Mouse (Mus musculus) forebrain, embryonic 11.5 days (tissue): ENCODE results near the gene Sorbs2. TPM values are rescaled to one million over a fixed set of nuclear protein-coding genes. Genes with fewer than 3 reads are reported as not detected.
A peak's percentile ranks its signal among the peaks of the same experiment; 100 is the strongest.

Source experiments
- ATAC-seq: fragments of 200-750 bp; cut with Nextera tagmentation; replicated peaks from 2 replicates; pipeline ENCODE4 v1.8.0; 2017; ENCODE audit warnings: moderate TSS enrichment; ENCODE audit not compliant: low FRiP score
- DNase-seq: peaks from one replicate; pipeline ENCODE4 v3.0.0-alpha.2; 2017; ENCODE audit warnings: low spot score
- H3K27ac ChIP-seq: fragments of 300-500 bp; sonication (generic); 2 replicates; pipeline ENCODE4 v1.5.1; 2014; ENCODE audit warnings: low read depth, low read length
- H3K27me3 ChIP-seq: fragments of 300-500 bp; sonication (generic); 2 replicates; pipeline ENCODE4 v1.6.1; 2014; ENCODE audit warnings: mild to moderate bottlenecking, low read length, mixed read lengths; ENCODE audit not compliant: control insufficient read depth, insufficient read depth
- H3K36me3 ChIP-seq: fragments of 300-500 bp; sonication (generic); 2 replicates; pipeline ENCODE4 v1.6.1; 2014; ENCODE audit warnings: mild to moderate bottlenecking, low read length, moderate library complexity, mixed read lengths; ENCODE audit not compliant: control insufficient read depth, insufficient read depth
- H3K4me1 ChIP-seq: fragments of 300-500 bp; sonication (generic); replicated peaks from 2 replicates; pipeline ENCODE4 v1.6.1; 2014; ENCODE audit warnings: low read length, mixed read lengths; ENCODE audit not compliant: control insufficient read depth, insufficient read depth
- H3K4me2 ChIP-seq: fragments of 300-500 bp; sonication (generic); 2 replicates; pipeline ENCODE4 v1.6.1; 2014; ENCODE audit warnings: low read depth, mild to moderate bottlenecking, low read length, moderate library complexity, mixed read lengths; ENCODE audit not compliant: severe bottlenecking
- H3K4me3 ChIP-seq: fragments of 300-500 bp; sonication (generic); 2 replicates; pipeline ENCODE4 v1.5.1; 2014; ENCODE audit warnings: low read depth, low read length
- H3K9ac ChIP-seq: fragments of 300-500 bp; sonication (generic); 2 replicates; pipeline ENCODE4 v1.6.1; 2014; ENCODE audit warnings: low read length
- H3K9me3 ChIP-seq: fragments of 300-500 bp; sonication (generic); 2 replicates; pipeline ENCODE4 v1.6.1; 2016; ENCODE audit warnings: low read length, mixed read lengths; ENCODE audit not compliant: control insufficient read depth
- WGBS: fragments of 180-500 bp; shearing (Covaris S2); extraction: QIAGEN DNeasy Blood & Tissue Kit; methylation state at CpG from one replicate; pipeline ENCODE4 v1.1.7; 2014; 5-methylcytosine and 5-hydroxymethylcytosine counted together
- polyA plus RNA-seq: library from polyadenylated mRNA; unstranded; fragments of >200 nt; fragmentation: Nextera tagmentation; extraction: Ambion mirVana; gene quantifications from 2 replicates; pipeline ENCODE4 v1.2.1, GENCODE M21; 2014

Sorbs2 gene
- polyA plus RNA-seq, 1 experiment from 2014 or later = 83.0 TPM

DNA sequence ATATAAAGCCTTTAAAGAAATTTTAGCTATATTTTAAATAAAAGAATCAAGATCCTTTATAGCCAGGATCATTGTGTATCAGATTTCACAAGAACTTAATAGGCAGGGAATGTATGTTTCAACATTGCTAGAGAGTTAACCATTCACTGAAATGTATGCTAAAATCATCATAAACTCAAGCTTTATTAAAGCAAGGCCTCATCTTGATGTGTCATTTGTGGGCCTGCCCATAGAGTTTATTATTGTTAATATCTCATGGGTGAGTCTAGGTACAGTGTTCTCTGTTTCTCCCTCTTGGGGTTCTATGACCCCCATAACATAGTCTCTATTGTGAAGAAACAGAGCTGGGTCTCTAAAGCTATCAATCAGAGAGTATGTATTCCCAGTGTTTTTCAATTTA, 236.2 kb downstream of the Sorbs2 start:
- H3K9ac ChIP-seq = no peak overlapping the region
- DNase-seq (no peak), ATAC-seq (no peak)
- H3K36me3 ChIP-seq = no peaks in the 10 kb centered on the region
- H3K4me2 ChIP-seq = no peak overlapping the region
- H3K4me3 ChIP-seq = no peak overlapping the region
- H3K27me3 ChIP-seq = no peaks in the 10 kb centered on the region
- no peaks in the 10 kb centered on the region for H3K4me1 ChIP-seq
- H3K27ac ChIP-seq = no peak overlapping the region
- no peaks in the 10 kb centered on the region for H3K9me3 ChIP-seq

- Histone ChIP-seq H3K9ac (no peak overlapping the region), H3K9me3 (no peaks in the 10 kb centered on the region), H3K4me2 (no peak overlapping the region), H3K4me3 (no peak overlapping the region), H3K36me3 (no peaks in the 10 kb centered on the region), H3K27me3 (no peaks in the 10 kb centered on the region), H3K27ac (no peak overlapping the region), H3K4me1 (no peaks in the 10 kb centered on the region)
- no peak for DNase-seq
- WGBS = 71% methylated on average over 12 of the region's 12 CpGs
- ATAC-seq = no peak
These were observed 244.2 kb downstream of the Sorbs2 start for GRCm38 (mm10) chr8:45751512-45752502.

DNA sequence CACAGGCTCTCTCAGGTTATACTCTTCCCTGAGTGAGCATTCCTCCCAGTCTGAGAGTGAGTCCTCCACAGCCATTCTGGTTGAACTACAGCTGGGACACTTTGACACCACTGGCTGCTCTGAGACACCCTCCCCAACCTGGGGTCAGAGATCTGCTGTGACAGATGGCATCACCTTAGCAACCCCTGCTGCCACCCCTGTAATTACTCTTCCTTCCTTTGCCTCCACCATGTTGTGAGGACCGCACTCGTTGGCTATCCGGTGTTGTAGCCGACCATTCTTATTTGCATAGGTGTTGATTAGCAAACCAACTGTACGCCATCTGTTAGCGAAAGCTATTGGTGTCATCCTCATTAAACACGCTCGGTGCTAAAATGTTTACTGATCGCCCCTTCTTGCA, 247.9 kb downstream of the Sorbs2 start:
- DNase-seq = no peak
- H3K4me2 ChIP-seq = no peak overlapping the region
- no peaks in the 10 kb centered on the region for H3K27me3 ChIP-seq
- no peaks in the 10 kb centered on the region for H3K4me1 ChIP-seq
- H3K27ac ChIP-seq = no peak overlapping the region
- 88% methylated on average over 9 of the region's 9 CpGs for WGBS
- H3K4me3 ChIP-seq = no peak overlapping the region
- ATAC-seq = peak; percentile 46; the same call in 1 of the 2 replicates
- no peaks in the 10 kb centered on the region for H3K9me3 ChIP-seq
- H3K36me3 ChIP-seq = no peaks in the 10 kb centered on the region
- H3K9ac ChIP-seq = no peak overlapping the region

DNA sequence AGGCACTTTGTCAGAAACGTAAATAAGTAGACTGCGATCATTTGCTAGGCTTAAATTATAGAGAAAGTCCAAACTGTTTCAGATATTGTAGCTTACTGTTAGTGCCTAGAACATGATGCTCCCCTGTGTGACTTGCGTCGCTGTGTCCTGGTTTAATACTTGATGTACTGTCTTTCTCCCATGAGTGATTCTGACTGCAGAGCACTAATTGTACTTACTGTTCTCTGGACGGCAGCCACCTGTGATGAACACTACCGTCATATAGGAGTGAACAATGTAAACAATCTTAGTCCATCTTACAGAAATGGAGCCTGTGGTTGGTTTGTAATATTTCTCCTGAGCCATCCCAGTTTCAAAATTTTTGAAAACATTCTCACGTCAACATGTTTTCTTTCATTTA, 248.4 kb downstream of the Sorbs2 start:
- Histone ChIP-seq H3K4me1 (no peaks in the 10 kb centered on the region), H3K9me3 (no peaks in the 10 kb centered on the region), H3K36me3 (no peaks in the 10 kb centered on the region), H3K4me2 (no peak overlapping the region), H3K27ac (no peak overlapping the region), H3K9ac (no peak overlapping the region), H3K27me3 (no peaks in the 10 kb centered on the region), H3K4me3 (no peak overlapping the region)
- DNase-seq = no peak
- no peak for ATAC-seq
- WGBS = 88% methylated on average over 7 of the region's 7 CpGs

DNA sequence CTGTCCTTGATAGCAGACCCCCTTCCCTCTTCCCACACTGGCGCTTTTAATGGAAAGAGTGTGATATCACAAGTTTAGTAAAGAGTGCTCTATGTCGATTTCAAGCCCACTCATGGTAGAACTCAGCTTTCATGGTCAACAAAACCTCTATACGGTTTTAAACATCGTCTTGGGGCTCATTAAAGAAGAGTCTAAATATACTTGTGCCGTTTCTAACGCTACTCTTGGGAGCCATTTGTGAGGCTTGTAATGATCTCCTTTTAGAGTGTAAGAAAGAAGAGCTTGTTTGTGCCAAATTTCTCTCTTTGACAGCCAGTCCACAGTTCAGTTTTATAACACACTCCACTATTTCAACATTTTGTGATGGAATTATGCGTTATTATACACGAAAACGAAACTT, 253.0 kb downstream of the Sorbs2 start:
- Histone ChIP-seq H3K4me1 (no peaks in the 10 kb centered on the region), H3K4me2 (no peak overlapping the region), H3K36me3 (no peaks in the 10 kb centered on the region), H3K27me3 (no peaks in the 10 kb centered on the region), H3K9ac (no peak overlapping the region), H3K9me3 (no peaks in the 10 kb centered on the region), H3K4me3 (no peak overlapping the region), H3K27ac (no peak overlapping the region)
- ATAC-seq (no peak), DNase-seq (no peak)
- 92% methylated on average over 9 of the region's 9 CpGs for WGBS

GRCm38 (mm10) chr8:45761053-45761452, 253.5 kb downstream of the Sorbs2 start:
- no peaks in the 10 kb centered on the region for H3K36me3 ChIP-seq
- H3K4me2 ChIP-seq = no peak overlapping the region
- ATAC-seq (no peak), DNase-seq (no peak)
- no peaks in the 10 kb centered on the region for H3K4me1 ChIP-seq
- H3K4me3 ChIP-seq = no peak overlapping the region
- 91% methylated on average over 1 of the region's 1 CpGs for WGBS
- no peak overlapping the region for H3K9ac ChIP-seq
- H3K27me3 ChIP-seq = no peaks in the 10 kb centered on the region
- H3K27ac ChIP-seq = no peak overlapping the region
- H3K9me3 ChIP-seq = no peaks in the 10 kb centered on the region

GRCm38 (mm10) chr8:45762982-45763689, 255.5 kb downstream of the Sorbs2 start:
- Histone ChIP-seq H3K9ac (no peak overlapping the region), H3K36me3 (no peaks in the 10 kb centered on the region), H3K27me3 (no peaks in the 10 kb centered on the region), H3K4me3 (no peak overlapping the region), H3K27ac (no peak overlapping the region), H3K4me1 (no peaks in the 10 kb centered on the region), H3K9me3 (no peaks in the 10 kb centered on the region), H3K4me2 (no peak overlapping the region)
- ATAC-seq (no peak), DNase-seq (no peak)
- WGBS = 84% methylated on average over 15 of the region's 15 CpGs

DNA sequence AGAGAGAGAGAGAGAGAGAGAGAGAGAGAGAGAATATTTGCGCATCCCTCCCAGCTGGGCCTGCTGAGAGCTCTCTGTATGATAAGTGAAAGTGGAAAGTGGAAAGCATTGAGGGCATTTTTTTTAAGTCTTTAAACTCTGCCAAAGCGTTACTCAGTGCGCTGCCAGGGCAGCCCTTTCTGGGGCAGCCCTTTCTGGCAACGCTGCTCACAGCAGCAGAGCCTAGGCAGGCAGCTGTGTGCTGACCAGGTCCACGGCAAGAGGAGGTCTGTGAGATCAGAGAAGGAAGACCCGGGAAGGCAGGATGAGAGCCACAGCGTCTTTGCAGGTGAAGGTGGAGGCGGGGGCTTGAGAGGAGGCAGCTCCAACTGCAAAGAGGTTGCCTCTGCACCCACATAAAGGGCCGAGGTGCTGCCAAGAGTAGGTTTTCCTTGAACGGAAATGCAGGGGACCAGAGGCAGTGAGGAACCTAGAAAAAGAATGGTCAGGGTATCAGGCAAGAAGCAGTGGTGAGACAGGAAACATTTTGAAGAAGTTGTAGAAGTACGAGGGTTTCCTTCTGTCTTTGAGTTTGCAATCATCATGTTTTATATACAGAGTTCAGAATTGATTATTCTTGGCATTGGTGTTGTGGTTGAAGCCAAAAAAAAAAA, 256.2 kb downstream of the Sorbs2 start:
- H3K9me3 ChIP-seq = no peaks in the 10 kb centered on the region
- no peak for ATAC-seq
- H3K9ac ChIP-seq = no peak overlapping the region
- H3K4me2 ChIP-seq = no peak overlapping the region
- no peaks in the 10 kb centered on the region for H3K27me3 ChIP-seq
- no peaks in the 10 kb centered on the region for H3K4me1 ChIP-seq
- no peak overlapping the region for H3K4me3 ChIP-seq
- WGBS = 78% methylated on average over 11 of the region's 11 CpGs
- no peak for DNase-seq
- no peaks in the 10 kb centered on the region for H3K36me3 ChIP-seq
- no peak overlapping the region for H3K27ac ChIP-seq
